Mouse (Mus musculus) T-helper 17 cell (primary cell): ENCODE measurements around the gene Gm17581.
"Not testable (repeated sequence)": the region's sequence is repeated elsewhere in the genome, so short reads cannot be mapped to it uniquely, and the experiment has no call there.

ENCODE experiments used
- in situ Hi-C, 2 experiments: fragments of 300-600 bp; cut with MboI, MseI; formaldehyde crosslinking; loops; 1 replicate in 1 of 2; 2 replicates in 1 of 2; pipeline ENCODE4 v1.15.1; 2025; ENCODE audit warnings: high pct_unique_total_duplicates in 2 of 2

The Gm17581 gene

GRCm38 (mm10) chr2:155735766-155736165, at the start of gene Gm17581:
Gene Gm17581, minus strand, starts transcription at chr2:155735866.
- in situ Hi-C loops, result not testable (repeated sequence)

- in situ Hi-C loops, result loop anchor here in 1 of 2 experiments (25.0 kb wide), 1 partner anchor 297 kb away; no protein-coding TSS in a partner anchor
These were observed 48.9 kb upstream of the Gm17581 start for GRCm38 (mm10) chr2:155784534-155784933.

GRCm38 (mm10) chr2:155779506-155779905, 43.8 kb upstream of the Gm17581 start:
- in situ Hi-C loops, result loop anchor here (10.0 to 25.0 kb wide), 2 partner anchors 292 to 1525 kb away; partner anchors contain the start of gene Bpifb9a (in 1 of the 2)

GRCm38 (mm10) chr2:155779066-155779465, 43.4 kb upstream of the Gm17581 start:
- in situ Hi-C loops, result loop anchor here (10.0 to 25.0 kb wide), 2 partner anchors 292 to 1524 kb away; partner anchors contain the start of gene Bpifb9a (in 1 of the 2)

GRCm38 (mm10) chr2:155778004-155778403, 42.3 kb upstream of the Gm17581 start:
- in situ Hi-C loops, result loop anchor here (10.0 to 25.0 kb wide), 2 partner anchors 291 to 1523 kb away; partner anchors contain the start of gene Bpifb9a (in 1 of the 2)

GRCm38 (mm10) chr2:155777688-155777985, 42.0 kb upstream of the Gm17581 start:
- in situ Hi-C loops, result loop anchor here (10.0 to 25.0 kb wide), 2 partner anchors 290 to 1523 kb away; partner anchors contain the start of gene Bpifb9a (in 1 of the 2)

- in situ Hi-C loops, result loop anchor here (10.0 to 25.0 kb wide), 2 partner anchors 290 to 1522 kb away; partner anchors contain the start of gene Bpifb9a (in 1 of the 2)
These were observed 41.4 kb upstream of the Gm17581 start for GRCm38 (mm10) chr2:155776824-155777687.

GRCm38 (mm10) chr2:155775685-155776263, 40.1 kb upstream of the Gm17581 start:
- in situ Hi-C loops, result loop anchor here (10.0 to 25.0 kb wide), 2 partner anchors 288 to 1521 kb away; partner anchors contain the start of gene Bpifb9a (in 1 of the 2)

- in situ Hi-C loops, result loop anchor here (10.0 to 25.0 kb wide), 3 partner anchors 263 to 1520 kb away; partner anchors contain the start of genes Acss2 (in 1 of the 2), Bpifb9a (in 1 of the 2) and Ggt7 (in 1 of the 2)
These were observed 39.4 kb upstream of the Gm17581 start, which contains the start of gene Mmp24 for GRCm38 (mm10) chr2:155774927-155775684. Gene Mmp24, plus strand, starts transcription at chr2:155775342.

- in situ Hi-C loops, result loop anchor here in 1 of 2 experiments (10.0 to 25.0 kb wide), 2 partner anchors 262 to 1520 kb away; partner anchors contain the start of genes Acss2, Bpifb9a and Ggt7
These were observed 38.7 kb upstream of the Gm17581 start for GRCm38 (mm10) chr2:155774261-155774926.

GRCm38 (mm10) chr2:155773664-155774063, 38.0 kb upstream of the Gm17581 start:
- in situ Hi-C loops, result loop anchor here in 1 of 2 experiments (10.0 to 25.0 kb wide), 2 partner anchors 261 to 1519 kb away; partner anchors contain the start of genes Acss2, Bpifb9a and Ggt7

- in situ Hi-C loops, result loop anchor here in 1 of 2 experiments (5.0 to 25.0 kb wide), 2 partner anchors 93 to 253 kb away; partner anchors contain the start of genes Acss2 and Ggt7
These were observed 29.2 kb upstream of the Gm17581 start for GRCm38 (mm10) chr2:155764679-155765418.

GRCm38 (mm10) chr2:155756855-155757566, 21.3 kb upstream of the Gm17581 start:
- in situ Hi-C loops, result loop anchor here in 1 of 2 experiments (25.0 kb wide), 1 partner anchor 245 kb away; the partner anchor contains the start of genes Acss2 and Ggt7

GRCm38 (mm10) chr2:155755746-155756145, 20.1 kb upstream of the Gm17581 start:
- in situ Hi-C loops, result loop anchor here in 1 of 2 experiments (25.0 kb wide), 1 partner anchor 243 kb away; the partner anchor contains the start of genes Acss2 and Ggt7

- in situ Hi-C loops, result loop anchor here (5.0 to 25.0 kb wide), 2 partner anchors 79 to 239 kb away; partner anchors contain the start of genes Acss2 (in 1 of the 2) and Ggt7 (in 1 of the 2)
These were observed 15.5 kb upstream of the Gm17581 start, which contains the start of gene Procr for GRCm38 (mm10) chr2:155751014-155751786. Gene Procr, plus strand, starts transcription at chr2:155751117.

- in situ Hi-C loops, result no loop called here
These were observed 13.7 kb upstream of the Gm17581 start for GRCm38 (mm10) chr2:155749394-155749793.

GRCm38 (mm10) chr2:155745487-155745886, 9.8 kb upstream of the Gm17581 start:
- in situ Hi-C loops, result no loop called here

- in situ Hi-C loops, result no loop called here
These were observed 7.7 kb upstream of the Gm17581 start for GRCm38 (mm10) chr2:155743351-155743750.
